Mouse (Mus musculus): ENCODE measurements at regions not wholly inside any gene's neighbourhood (a gene's known extent, or its start where the extent isn't known, plus 50 kb on each side); places are given as distances from the start of the nearest gene placed in this dataset.

GRCm38 (mm10) chr12:59970775-59971174, 751.2 kb upstream of the Fbxo33 start:
- DNase-seq (ENCODE audit: low spot score in 2 of 2), result no peak

DNA sequence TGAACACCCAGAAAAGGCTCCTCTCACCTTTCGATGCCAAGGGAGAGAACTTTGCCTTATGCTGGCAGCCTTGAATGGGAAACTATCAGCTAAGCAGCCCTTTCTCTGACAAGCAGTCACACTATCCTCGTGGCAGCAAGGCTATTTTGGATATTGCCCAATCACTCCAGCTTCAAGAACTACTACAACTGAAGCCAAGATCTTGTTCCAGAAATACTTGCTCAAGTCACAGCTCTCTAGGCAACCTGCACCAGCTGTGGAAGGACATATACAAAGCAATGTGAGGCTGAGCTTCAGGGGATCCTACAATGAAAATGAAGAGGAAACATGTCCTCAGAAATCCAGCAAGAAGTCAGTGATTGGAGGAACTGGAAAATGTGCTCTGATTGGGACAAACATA, 750.4 kb upstream of the Fbxo33 start:
- DNase-seq (ENCODE audit: low spot score in 2 of 2), result peak; percentile 5 to 11

GRCm38 (mm10) chr12:59967241-59967640, 747.7 kb upstream of the Fbxo33 start:
- DNase-seq (ENCODE audit: low spot score in 2 of 2), result no peak

GRCm38 (mm10) chr12:59961139-59961538, 741.6 kb upstream of the Fbxo33 start:
- no peak for DNase-seq (ENCODE audit: low spot score in 2 of 2)

- no peak for DNase-seq (ENCODE audit: low spot score in 2 of 2)
Measured at GRCm38 (mm10) chr12:59932471-59932870, 712.9 kb upstream of the Fbxo33 start.

DNA sequence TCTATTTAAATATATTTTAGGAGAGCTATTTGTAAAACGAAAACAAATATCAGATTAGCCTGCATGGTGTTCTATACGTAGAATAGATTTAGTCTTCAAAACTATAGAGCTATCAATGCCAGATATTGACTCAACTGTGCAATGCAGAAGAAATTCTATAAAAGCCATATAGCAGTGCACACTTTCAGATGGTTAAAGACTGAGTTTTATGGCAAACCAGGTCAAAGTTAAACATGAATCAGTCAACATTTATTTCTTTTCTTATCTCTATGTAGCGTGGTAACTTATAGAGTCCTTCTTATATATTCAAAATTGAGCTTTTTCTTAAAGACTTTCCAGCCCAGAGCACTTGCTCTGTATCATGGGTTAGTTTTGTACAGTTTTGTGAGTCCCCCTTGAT, 705.5 kb upstream of the Fbxo33 start:
- no peak for DNase-seq (ENCODE audit: low spot score in 2 of 2)

GRCm38 (mm10) chr12:59898931-59899330, 679.4 kb upstream of the Fbxo33 start:
- no peak for DNase-seq (ENCODE audit: low spot score in 2 of 2)

DNA sequence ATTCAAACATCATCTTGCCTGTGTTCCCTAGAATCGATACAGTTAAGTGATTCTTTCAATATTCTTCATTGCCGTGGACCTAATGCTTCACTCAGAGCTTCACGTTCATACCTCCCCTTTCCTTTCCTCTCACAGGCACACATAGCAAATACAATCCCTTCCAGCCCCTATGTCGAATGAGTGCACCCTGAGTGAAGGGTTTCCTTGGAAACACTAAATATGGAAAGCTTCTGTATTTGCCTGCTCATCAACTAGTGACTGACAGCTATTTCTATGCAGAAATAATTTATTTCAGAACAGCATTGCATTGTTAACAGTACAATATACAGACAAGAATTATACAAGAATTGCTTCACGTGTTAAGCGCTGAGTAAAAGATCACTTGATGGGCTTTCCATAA, 671.4 kb upstream of the Fbxo33 start:
- no peak for DNase-seq (ENCODE audit: low spot score in 2 of 2)

All from heart, adult 9 months (tissue).